Mouse (Mus musculus) intestine, postnatal 0 days (tissue): ENCODE measurements around the gene Ldlr. TPM values are rescaled to one million over a fixed set of nuclear protein-coding genes. Genes with fewer than 3 reads are reported as not detected.
"Not testable (repeated sequence)": the region's sequence is repeated elsewhere in the genome, so short reads cannot be mapped to it uniquely, and the experiment has no call there.

ENCODE experiments used
- ATAC-seq: fragments of 200-750 bp; cut with Nextera tagmentation; 2 replicates; pipeline ENCODE4 v1.8.0; 2017; ENCODE audit warnings: mild to moderate bottlenecking, moderate TSS enrichment, moderate library complexity
- H3K27ac ChIP-seq: fragments of 300-500 bp; sonication (generic); 2 replicates; pipeline ENCODE4 v1.5.1; 2014; ENCODE audit warnings: mild to moderate bottlenecking, low read depth, low read length, moderate library complexity
- H3K27me3 ChIP-seq: fragments of 300-500 bp; sonication (generic); replicated peaks from 2 replicates; pipeline ENCODE4 v1.6.1; 2014; ENCODE audit warnings: low read length, mixed read lengths; ENCODE audit not compliant: control insufficient read depth, insufficient read depth
- H3K36me3 ChIP-seq: fragments of 300-500 bp; sonication (generic); 2 replicates; pipeline ENCODE4 v1.6.1; 2014; ENCODE audit warnings: mild to moderate bottlenecking, moderate library complexity; ENCODE audit not compliant: control insufficient read depth, insufficient read depth
- H3K4me1 ChIP-seq: fragments of 300-500 bp; sonication (generic); replicated peaks from 2 replicates; pipeline ENCODE4 v1.6.1; 2014; ENCODE audit warnings: antibody characterized with exemption, low read length, mixed read lengths; ENCODE audit not compliant: control insufficient read depth, insufficient read depth
- H3K4me2 ChIP-seq: fragments of 300-500 bp; sonication (generic); replicated peaks from 2 replicates; pipeline ENCODE4 v1.6.1; 2014; ENCODE audit warnings: low read depth, mild to moderate bottlenecking, moderate library complexity
- H3K4me3 ChIP-seq: fragments of 300-500 bp; sonication (generic); 2 replicates; pipeline ENCODE4 v1.5.1; 2014; ENCODE audit warnings: low read depth, low read length
- H3K9ac ChIP-seq: fragments of 300-500 bp; sonication (generic); 2 replicates; pipeline ENCODE4 v1.6.1; 2014; ENCODE audit warnings: mild to moderate bottlenecking, low read depth, low read length
- H3K9me3 ChIP-seq: fragments of 300-500 bp; sonication (generic); 2 replicates; pipeline ENCODE4 v1.6.1; 2016; ENCODE audit warnings: mixed run types; ENCODE audit not compliant: control insufficient read depth
- CTCF ChIP-seq: sonication (generic); IDR thresholded peaks from 2 replicates; pipeline ENCODE4 v1.5.1; 2016; ENCODE audit warnings: low read depth, mild to moderate bottlenecking, control low read depth, antibody characterized with exemption, moderate library complexity
- WGBS: fragments of 180-500 bp; shearing (Covaris S2); extraction: QIAGEN DNeasy Blood & Tissue Kit; methylation state at CpG from one replicate; pipeline ENCODE4 v1.1.7; 2014; 5-methylcytosine and 5-hydroxymethylcytosine counted together
- polyA plus RNA-seq: library from polyadenylated mRNA; unstranded; fragments of >200 nt; fragmentation: Nextera tagmentation; extraction: Ambion mirVana; gene quantifications from 2 replicates; pipeline ENCODE4 v1.2.1, GENCODE M21; 2015

Ldlr gene
- polyA plus RNA-seq, 1 experiment from 2014 or later: 22.8 TPM

DNA sequence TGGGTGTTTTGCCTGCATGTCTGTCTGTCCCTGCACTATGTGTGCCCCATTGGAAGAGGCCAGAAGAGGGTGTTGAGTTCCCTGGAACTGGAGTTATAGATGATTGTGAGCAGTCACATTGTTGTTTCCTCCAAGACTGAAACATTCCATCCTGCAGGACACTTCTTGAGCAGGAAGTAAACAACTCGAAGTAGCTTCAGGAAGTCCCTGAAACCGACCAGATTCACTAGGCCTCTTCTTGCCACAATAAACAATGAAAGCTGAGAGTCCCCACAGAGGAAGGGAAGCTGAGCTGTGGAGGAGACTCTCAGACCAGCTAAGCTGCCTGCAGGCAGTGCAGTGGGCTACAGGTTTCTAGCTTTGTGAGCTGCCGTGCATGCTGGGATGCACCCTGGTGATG is 54.4 kb downstream of the Ldlr start:
- H3K4me3 ChIP-seq: no peak overlapping the region
- ATAC-seq: no peak
- WGBS: 90% methylated on average over 3 of the region's 3 CpGs
- no peaks in the 10 kb centered on the region for H3K4me1 ChIP-seq
- H3K27me3 ChIP-seq: no peaks in the 10 kb centered on the region
- peaks cover 54% of the 10 kb centered on the region for H3K36me3 ChIP-seq
- no peak overlapping the region for H3K27ac ChIP-seq
- H3K9ac ChIP-seq: no peak overlapping the region
- no peak overlapping the region for H3K4me2 ChIP-seq
- no peak for TF ChIP-seq CTCF
- no peaks in the 10 kb centered on the region for H3K9me3 ChIP-seq

DNA sequence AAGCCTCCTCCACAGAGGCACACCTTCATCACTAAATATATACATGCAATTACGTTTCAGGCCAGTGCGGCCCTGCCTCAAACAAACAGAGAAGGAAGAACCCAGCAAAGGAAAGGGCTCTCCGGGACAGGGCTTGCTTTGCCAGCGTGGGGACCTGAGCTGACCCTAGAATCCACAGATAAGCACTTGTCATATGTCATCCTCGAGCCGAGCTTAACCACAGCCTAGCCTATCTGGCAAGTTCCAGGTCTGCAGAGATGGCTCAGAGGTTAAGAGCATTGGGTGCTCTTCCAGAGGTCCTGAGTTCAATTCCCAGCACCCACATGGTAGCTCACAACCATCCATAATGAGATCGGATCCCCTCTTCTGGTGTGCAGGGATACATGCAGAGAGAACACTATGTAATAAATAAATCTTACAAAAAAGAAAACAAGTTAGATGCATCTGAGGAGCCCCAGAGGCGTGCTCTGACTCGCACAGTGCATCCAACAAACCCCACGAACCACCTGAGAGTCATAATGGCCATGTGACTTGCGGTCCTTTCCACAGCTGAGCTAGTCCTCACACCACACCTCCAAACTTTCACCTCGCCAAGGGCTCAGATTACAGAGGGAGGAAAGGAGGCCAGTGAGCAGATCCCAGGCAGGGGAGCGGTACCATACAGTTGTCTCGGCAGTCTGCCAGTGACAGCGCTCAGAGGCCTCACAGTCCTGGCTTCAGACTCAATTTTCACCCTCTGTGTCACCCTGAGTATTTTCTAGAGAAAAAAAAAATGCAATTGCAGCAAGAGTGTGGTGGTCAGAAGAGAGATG is 58.6 kb downstream of the Ldlr start:
- no peak overlapping the region for H3K9ac ChIP-seq
- no peaks in the 10 kb centered on the region for H3K9me3 ChIP-seq
- no peak for ATAC-seq
- no peak overlapping the region for H3K4me3 ChIP-seq
- no peaks in the 10 kb centered on the region for H3K27me3 ChIP-seq
- TF ChIP-seq CTCF: no peak
- 67% methylated on average over 15 of the region's 15 CpGs for WGBS
- H3K4me2 ChIP-seq: no peak overlapping the region
- H3K27ac ChIP-seq: no peak overlapping the region
- H3K36me3 ChIP-seq: peaks cover 33% of the 10 kb centered on the region
- H3K4me1 ChIP-seq: no peaks in the 10 kb centered on the region

- no peak overlapping the region for H3K4me2 ChIP-seq
- no peaks in the 10 kb centered on the region for H3K4me1 ChIP-seq
- peaks cover 18% of the 10 kb centered on the region for H3K36me3 ChIP-seq
- no peaks in the 10 kb centered on the region for H3K27me3 ChIP-seq
- H3K9me3 ChIP-seq: no peaks in the 10 kb centered on the region
- no peak overlapping the region for H3K4me3 ChIP-seq
- no peak for TF ChIP-seq CTCF
- no peak overlapping the region for H3K27ac ChIP-seq
- 69% methylated on average over 7 of the region's 7 CpGs for WGBS
- no peak overlapping the region for H3K9ac ChIP-seq
- ATAC-seq: no peak
These were observed 61.4 kb downstream of the Ldlr start for GRCm38 (mm10) chr9:21784517-21785307.

- H3K9ac ChIP-seq, H3K4me1 ChIP-seq, H3K27ac ChIP-seq, H3K27me3 ChIP-seq, H3K9me3 ChIP-seq, H3K4me2 ChIP-seq, ATAC-seq, H3K36me3 ChIP-seq, H3K4me3 ChIP-seq: not testable (repeated sequence)
- 80% methylated on average over 1 of the region's 2 CpGs for WGBS
These were observed 63.0 kb downstream of the Ldlr start for GRCm38 (mm10) chr9:21786309-21786708.

DNA sequence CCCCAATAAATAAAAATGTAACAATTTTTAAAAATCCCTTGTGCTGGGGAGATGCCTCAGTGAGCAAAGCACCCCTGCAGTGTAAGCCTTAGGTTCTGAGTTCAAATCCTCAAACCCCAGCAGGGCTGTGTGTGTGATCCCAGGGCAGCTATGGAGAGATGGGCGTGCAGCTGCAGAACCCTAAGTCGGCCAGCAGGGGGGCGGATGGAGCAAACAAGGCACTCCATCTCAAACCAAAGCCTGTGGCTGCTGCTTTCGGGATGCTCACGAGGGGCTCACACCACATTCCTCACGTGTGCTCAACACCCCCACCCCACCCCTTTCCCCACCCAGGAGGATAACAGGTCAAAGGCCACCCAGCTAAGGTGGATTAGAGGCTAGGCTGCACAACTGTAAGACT is 63.6 kb downstream of the Ldlr start:
- Histone ChIP-seq H3K9me3 (no peaks in the 10 kb centered on the region), H3K4me1 (no peaks in the 10 kb centered on the region), H3K4me3 (no peak overlapping the region), H3K9ac (no peak overlapping the region), H3K36me3 (peaks cover 6% of the 10 kb centered on the region), H3K4me2 (no peak overlapping the region), H3K27me3 (no peaks in the 10 kb centered on the region), H3K27ac (no peak overlapping the region)
- WGBS: 9% methylated on average over 6 of the region's 6 CpGs
- peak; percentile 51; the same call in 1 of the 2 replicates for ATAC-seq
- peak; percentile 84 for TF ChIP-seq CTCF

- no peaks in the 10 kb centered on the region for H3K4me1 ChIP-seq
- ATAC-seq: no peak
- TF ChIP-seq CTCF: no peak
- H3K27ac ChIP-seq: no peak overlapping the region
- no peak overlapping the region for H3K4me2 ChIP-seq
- 68% methylated on average over 5 of the region's 5 CpGs for WGBS
- H3K9ac ChIP-seq: no peak overlapping the region
- peaks cover 7% of the 10 kb centered on the region for H3K36me3 ChIP-seq
- H3K4me3 ChIP-seq: no peak overlapping the region
- H3K27me3 ChIP-seq: no peaks in the 10 kb centered on the region
- H3K9me3 ChIP-seq: no peaks in the 10 kb centered on the region
These were observed 64.4 kb downstream of the Ldlr start for GRCm38 (mm10) chr9:21787654-21788053.
